Mouse (Mus musculus): Measurements from ENCODE around the gene Vmn1r60.
"Not testable (repeated sequence)": the region's sequence is repeated elsewhere in the genome, so short reads cannot be mapped to it uniquely, and the experiment has no call there.

Vmn1r60 gene

GRCm38 (mm10) chr7:5547217-5547616 lies at the start of gene Vmn1r60:
Gene Vmn1r60 (minus strand): TSS chr7:5547317.
- DNase-seq = not testable (repeated sequence)

DNA sequence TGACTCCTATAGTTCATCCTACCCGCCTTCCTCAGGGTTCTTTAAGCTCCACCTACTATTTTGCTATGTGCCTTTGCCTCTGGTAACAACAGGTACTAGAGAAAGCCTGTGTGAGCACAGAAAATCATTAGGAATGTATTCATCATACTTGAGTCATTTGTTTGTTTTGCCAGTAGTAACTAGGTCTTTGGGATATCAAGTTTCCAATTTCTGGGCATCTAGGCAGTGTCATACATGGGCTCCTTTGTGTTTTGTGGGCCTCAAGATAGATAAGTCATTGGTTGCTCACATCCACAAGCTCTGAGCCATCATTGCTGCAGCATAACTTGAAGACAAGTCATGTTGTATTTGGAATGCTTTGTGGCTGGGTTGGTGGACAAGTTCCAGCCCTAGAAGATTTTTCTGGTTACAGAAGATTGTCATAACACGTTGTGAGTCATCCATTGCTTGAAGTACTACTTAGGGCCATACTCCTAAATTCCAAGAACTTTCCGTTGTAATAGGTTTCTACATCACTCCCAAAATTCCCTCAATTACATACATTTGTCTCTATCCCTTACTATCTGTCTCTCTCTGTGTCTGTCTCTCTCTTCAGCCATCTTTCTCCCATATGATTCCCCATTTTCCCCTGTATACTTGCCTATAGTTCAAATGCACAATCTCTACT lies 6.2 kb downstream of the Vmn1r60 start:
- not testable (repeated sequence) for DNase-seq

- not testable (repeated sequence) for DNase-seq
These were observed 53.3 kb downstream of the Vmn1r60 start, which contains the start of gene Vmn2r28 for GRCm38 (mm10) chr7:5493856-5494255. Gene Vmn2r28 (minus strand): TSS chr7:5493956.
